Mouse (Mus musculus) Patski (cell line): ENCODE data around the gene Ccdc169. TPM values are rescaled to one million over a fixed set of nuclear protein-coding genes. Genes with fewer than 3 reads are reported as not detected.

Experiments used
- ATAC-seq: fragments of 100-300 bp; one replicate; pipeline ENCODE4 v1.8.0; 2021
- CTCF ChIA-PET: fragments of 350-600 bp; sonication (Branson Sonifier 250); formaldehyde crosslinking; loops from one replicate; lab custom pipeline; 2022; ENCODE audit warnings: inconsistent platforms; lab: Charles Lee
- POLR2A ChIA-PET: fragments of 350-600 bp; sonication (Branson Sonifier 250); formaldehyde crosslinking; loops from one replicate; lab custom pipeline; 2022; ENCODE audit warnings: antibody characterized with exemption, inconsistent platforms; lab: Charles Lee
- DNase-seq: peaks from one replicate; pipeline ENCODE4 v3.0.0-alpha.2; 2011; ENCODE audit warnings: low read depth, low spot score
- H3K27me3 ChIP-seq: fragments of 371-371 bp; one replicate; pipeline ENCODE4 v1.5.1; 2021
- CTCF ChIP-seq: fragments of 100-300 bp; IDR thresholded peaks from one replicate; pipeline ENCODE4 v1.5.1; 2021
- in situ Hi-C: fragments of 300-500 bp; cut with MboI; formaldehyde crosslinking; loops from 3 replicates; pipeline ENCODE4 v1.11.1; 2018; ENCODE audit warnings: low pct_unique_long_range_greater_than_20kb, mixed read lengths
- polyA plus RNA-seq: library from polyadenylated mRNA; unstranded; gene quantifications from one replicate; pipeline ENCODE4 v1.2.3, GENCODE M21; 2021

Gene Ccdc169
- polyA plus RNA-seq, 1 experiment from 2014 or later: 0.10 TPM

- ChIA-PET POLR2A (no interaction called here), CTCF (interaction anchor here (1.9 to 16.3 kb wide), 2 partner anchors 16 to 208 kb away, joined by 4 to 143 read pairs; partner anchors contain the start of gene Ccdc169)
- TF ChIP-seq CTCF: no peak
- DNase-seq (no peak), ATAC-seq (no peak)
- in situ Hi-C loops: loop anchor here (5.0 kb wide), 1 partner anchor 64 kb away; no protein-coding TSS in a partner anchor
- no peaks in the 10 kb centered on the region for H3K27me3 ChIP-seq
These were observed 9.3 kb downstream of the Ccdc169 start for GRCm38 (mm10) chr3:55146441-55146840.

- ChIA-PET POLR2A (no interaction called here), CTCF (interaction anchor here (1.9 to 16.3 kb wide), 2 partner anchors 16 to 208 kb away, joined by 4 to 143 read pairs; partner anchors contain the start of gene Ccdc169)
- no peak for TF ChIP-seq CTCF
- ATAC-seq: no peak
- in situ Hi-C loops: loop anchor here (5.0 kb wide), 1 partner anchor 65 kb away; no protein-coding TSS in a partner anchor
- no peak for DNase-seq
- no peaks in the 10 kb centered on the region for H3K27me3 ChIP-seq
These were observed 10.0 kb downstream of the Ccdc169 start for GRCm38 (mm10) chr3:55147156-55147555.

GRCm38 (mm10) chr3:55148091-55148490 lies 11.0 kb downstream of the Ccdc169 start:
- no peak for TF ChIP-seq CTCF
- DNase-seq: no peak
- in situ Hi-C loops: loop anchor here (5.0 kb wide), 1 partner anchor 66 kb away; no protein-coding TSS in a partner anchor

GRCm38 (mm10) chr3:55151656-55152433 lies 14.7 kb downstream of the Ccdc169 start:
- TF ChIP-seq CTCF: peak; percentile 98
- peak; percentile 24 for DNase-seq
- ChIA-PET CTCF (interaction anchor here (0.6 to 16.3 kb wide), 38 partner anchors 7 to 340 kb away, joined by 3 to 215 read pairs (median 5); partner anchors contain the start of genes Ccdc169 and Sohlh2), POLR2A (interaction anchor here (0.7 to 1.6 kb wide), 3 partner anchors 22 to 203 kb away, joined by 3 to 6 read pairs (median 3); no protein-coding TSS in a partner anchor)
- peak; percentile 48 for ATAC-seq
- H3K27me3 ChIP-seq: no peaks in the 10 kb centered on the region
- in situ Hi-C loops: loop anchor here (5.0 kb wide), 1 partner anchor 335 kb away; no protein-coding TSS in a partner anchor

More at GRCm38 (mm10) chr3:55148091-55148490, 11.0 kb downstream of the Ccdc169 start:
- ATAC-seq: no peak
- H3K27me3 ChIP-seq: no peaks in the 10 kb centered on the region
- ChIA-PET POLR2A (no interaction called here), CTCF (interaction anchor here (1.0 to 16.3 kb wide), 5 partner anchors 9 to 209 kb away, joined by 3 to 215 read pairs (median 11); partner anchors contain the start of gene Ccdc169)

- in situ Hi-C loops: loop anchor here (5.0 kb wide), 1 partner anchor 336 kb away; no protein-coding TSS in a partner anchor
- CTCF ChIA-PET: interaction anchor here (0.6 to 16.3 kb wide), 57 partner anchors 8 to 341 kb away, joined by 3 to 215 read pairs (median 4); partner anchors contain the start of genes Ccdc169, Dclk1 and Sohlh2
- POLR2A ChIA-PET: interaction anchor here (0.7 to 2.6 kb wide), 3 partner anchors 153 to 202 kb away, joined by 3 to 9 read pairs (median 6); no protein-coding TSS in a partner anchor
- peak; percentile 58 for TF ChIP-seq CTCF
- H3K27me3 ChIP-seq: no peaks in the 10 kb centered on the region
- DNase-seq: peak; percentile 13
- no peak for ATAC-seq
These were observed 15.7 kb downstream of the Ccdc169 start for GRCm38 (mm10) chr3:55152673-55153334.

- DNase-seq (no peak), ATAC-seq (no peak)
- POLR2A ChIA-PET: interaction anchor here (1.5 to 2.6 kb wide), 2 partner anchors 184 to 200 kb away, joined by 4 to 9 read pairs; no protein-coding TSS in a partner anchor
- in situ Hi-C loops: loop anchor here (5.0 kb wide), 1 partner anchor 337 kb away; no protein-coding TSS in a partner anchor
- TF ChIP-seq CTCF: no peak
- H3K27me3 ChIP-seq: no peaks in the 10 kb centered on the region
- CTCF ChIA-PET: interaction anchor here (1.3 to 16.3 kb wide), 11 partner anchors 14 to 203 kb away, joined by 3 to 215 read pairs (median 11); partner anchors contain the start of genes Ccdc169 and Sohlh2
These were observed 17.0 kb downstream of the Ccdc169 start for GRCm38 (mm10) chr3:55154163-55154562.

GRCm38 (mm10) chr3:55157413-55157812 lies 20.3 kb downstream of the Ccdc169 start:
- ChIA-PET POLR2A (interaction anchor here (0.5 to 0.9 kb wide), 2 partner anchors 28 to 592 kb away, joined by 3 to 4 read pairs; no protein-coding TSS in a partner anchor), CTCF (interaction anchor here (1.1 to 10.5 kb wide), 3 partner anchors 9 to 200 kb away, joined by 3 to 215 read pairs (median 3); no protein-coding TSS in a partner anchor)
- DNase-seq (no peak), ATAC-seq (no peak)
- no peak for TF ChIP-seq CTCF
- H3K27me3 ChIP-seq: no peaks in the 10 kb centered on the region
- in situ Hi-C loops: loop anchor here (5.0 kb wide), 1 partner anchor 200 kb away; no protein-coding TSS in a partner anchor

- CTCF ChIA-PET: interaction anchor here (0.9 to 2.6 kb wide), 3 partner anchors 9 to 193 kb away, joined by 3 to 12 read pairs (median 3); no protein-coding TSS in a partner anchor
- no peaks in the 10 kb centered on the region for H3K27me3 ChIP-seq
- in situ Hi-C loops: no loop called here
- no peak for TF ChIP-seq CTCF
- POLR2A ChIA-PET: interaction anchor here (0.5 kb wide), 1 partner anchor 802 kb away, joined by 3 read pairs; no protein-coding TSS in a partner anchor
- no peak for DNase-seq
- peak; percentile 21 for ATAC-seq
These were observed 24.0 kb downstream of the Ccdc169 start for GRCm38 (mm10) chr3:55161144-55161543.

GRCm38 (mm10) chr3:55163510-55163909 lies 26.4 kb downstream of the Ccdc169 start:
- POLR2A ChIA-PET: no interaction called here
- no peak for TF ChIP-seq CTCF
- DNase-seq (no peak), ATAC-seq (no peak)
- in situ Hi-C loops: no loop called here
- H3K27me3 ChIP-seq: no peaks in the 10 kb centered on the region
- CTCF ChIA-PET: interaction anchor here (0.7 kb wide), 1 partner anchor 10 kb away, joined by 3 read pairs; no protein-coding TSS in a partner anchor
